Mouse (Mus musculus) lung, adult 2 months (tissue): Measurements from ENCODE around the gene Plxnc1. TPM values are rescaled to one million over a fixed set of nuclear protein-coding genes. Genes with fewer than 3 reads are reported as not detected.

Experiments
- DNase-seq: peaks from one replicate; pipeline ENCODE4 v3.0.0; 2022
- H3K4me1 ChIP-seq: fragments of 200-500 bp; 2 replicates; pipeline ENCODE4 v1.6.1; 2011; ENCODE audit warnings: low read length; ENCODE audit not compliant: control insufficient read depth, insufficient read depth
- H3K4me3 ChIP-seq: fragments of 200-500 bp; replicated peaks from 2 replicates; pipeline ENCODE3; 2011; ENCODE audit warnings: low read depth, mild to moderate bottlenecking, control low read depth, low read length; ENCODE audit errors: extremely low read depth
- CTCF ChIP-seq: fragments of 200-500 bp; IDR thresholded peaks from 2 replicates; pipeline ENCODE4 v1.5.1; 2011; ENCODE audit warnings: mild to moderate bottlenecking, low read length, control low read depth; ENCODE audit not compliant: insufficient read depth
- POLR2A ChIP-seq: fragments of 200-500 bp; IDR thresholded peaks from 2 replicates; pipeline ENCODE4 v1.6.1; 2011; ENCODE audit warnings: low read depth, mild to moderate bottlenecking, control low read depth, low read length, borderline replicate concordance; ENCODE audit errors: extremely low read depth
- WGBS: fragments of 180-500 bp; shearing (Covaris S2); methylation state at CpG from one replicate; pipeline ENCODE4 v1.1.7; 2018; 5-methylcytosine and 5-hydroxymethylcytosine counted together
- polyA plus RNA-seq: library from polyadenylated mRNA; depleted of rRNA; stranded (reverse); fragments of >200 nt; gene quantifications from 2 replicates; pipeline ENCODE4 v1.2.3, GENCODE M21; 2012

Gene Plxnc1
- polyA plus RNA-seq, 1 experiment: 5.4 TPM

GRCm38 (mm10) chr10:94914081-94914480 lies 30.6 kb downstream of the Plxnc1 start:
- 67% methylated on average over 11 of the region's 11 CpGs for WGBS
- H3K4me3 ChIP-seq: no peak overlapping the region
- DNase-seq: no peak
- no peak for TF ChIP-seq POLR2A
- TF ChIP-seq CTCF: no peak
- H3K4me1 ChIP-seq: no peaks in the 10 kb centered on the region; the same call in 1 of the 2 replicates

GRCm38 (mm10) chr10:94913336-94913739 lies 31.3 kb downstream of the Plxnc1 start:
- TF ChIP-seq POLR2A: no peak
- TF ChIP-seq CTCF: no peak
- H3K4me1 ChIP-seq: no peaks in the 10 kb centered on the region; the same call in 1 of the 2 replicates
- DNase-seq: no peak
- H3K4me3 ChIP-seq: no peak overlapping the region
- WGBS: 42% methylated on average over 5 of the region's 5 CpGs

- no peak for DNase-seq
- 91% methylated on average over 1 of the region's 1 CpGs for WGBS
Observed at GRCm38 (mm10) chr10:94912551-94912950, 32.1 kb downstream of the Plxnc1 start.

GRCm38 (mm10) chr10:94911102-94911501 lies 33.5 kb downstream of the Plxnc1 start:
- Histone ChIP-seq H3K4me1 (no peaks in the 10 kb centered on the region; the same call in 1 of the 2 replicates), H3K4me3 (no peak overlapping the region)
- TF ChIP-seq POLR2A: no peak
- TF ChIP-seq CTCF: no peak
- DNase-seq: no peak
- WGBS: 91% methylated on average over 6 of the region's 6 CpGs

More at GRCm38 (mm10) chr10:94912551-94912950, 32.1 kb downstream of the Plxnc1 start:
- Histone ChIP-seq H3K4me1 (no peaks in the 10 kb centered on the region; the same call in 1 of the 2 replicates), H3K4me3 (no peak overlapping the region)
- TF ChIP-seq CTCF (no peak), POLR2A (no peak)

- TF ChIP-seq POLR2A: no peak
- no peak for TF ChIP-seq CTCF
- DNase-seq: no peak
Observed at GRCm38 (mm10) chr10:94910570-94910969, 34.1 kb downstream of the Plxnc1 start.

GRCm38 (mm10) chr10:94909789-94910188 lies 34.8 kb downstream of the Plxnc1 start:
- TF ChIP-seq POLR2A: no peak

More at GRCm38 (mm10) chr10:94910570-94910969, 34.1 kb downstream of the Plxnc1 start:
- Histone ChIP-seq H3K4me1 (no peaks in the 10 kb centered on the region; the same call in 1 of the 2 replicates), H3K4me3 (no peak overlapping the region)
- 93% methylated on average over 4 of the region's 4 CpGs for WGBS

GRCm38 (mm10) chr10:94908976-94909717 lies 35.5 kb downstream of the Plxnc1 start:
- 84% methylated on average over 11 of the region's 11 CpGs for WGBS
- no peak overlapping the region for H3K4me3 ChIP-seq
- DNase-seq: no peak
- H3K4me1 ChIP-seq: no peaks in the 10 kb centered on the region; the same call in 1 of the 2 replicates
- TF ChIP-seq CTCF (no peak), POLR2A (no peak)

More at GRCm38 (mm10) chr10:94909789-94910188, 34.8 kb downstream of the Plxnc1 start:
- Histone ChIP-seq H3K4me1 (no peaks in the 10 kb centered on the region; the same call in 1 of the 2 replicates), H3K4me3 (no peak overlapping the region)
- no peak for DNase-seq
- WGBS: 92% methylated on average over 2 of the region's 2 CpGs

GRCm38 (mm10) chr10:94905689-94906473 lies 38.8 kb downstream of the Plxnc1 start:
- TF ChIP-seq CTCF (no peak), POLR2A (no peak)
- DNase-seq: no peak
- H3K4me3 ChIP-seq: no peak overlapping the region
- no peaks in the 10 kb centered on the region; the same call in 1 of the 2 replicates for H3K4me1 ChIP-seq
- 57% methylated on average over 21 of the region's 21 CpGs for WGBS

GRCm38 (mm10) chr10:94905219-94905618 lies 39.4 kb downstream of the Plxnc1 start:
- 73% methylated on average over 5 of the region's 5 CpGs for WGBS
- Histone ChIP-seq H3K4me1 (no peaks in the 10 kb centered on the region; the same call in 1 of the 2 replicates), H3K4me3 (no peak overlapping the region)
- TF ChIP-seq CTCF (no peak), POLR2A (no peak)
- no peak for DNase-seq
